Mouse (Mus musculus): ENCODE results near the gene Stambp.

DNA sequence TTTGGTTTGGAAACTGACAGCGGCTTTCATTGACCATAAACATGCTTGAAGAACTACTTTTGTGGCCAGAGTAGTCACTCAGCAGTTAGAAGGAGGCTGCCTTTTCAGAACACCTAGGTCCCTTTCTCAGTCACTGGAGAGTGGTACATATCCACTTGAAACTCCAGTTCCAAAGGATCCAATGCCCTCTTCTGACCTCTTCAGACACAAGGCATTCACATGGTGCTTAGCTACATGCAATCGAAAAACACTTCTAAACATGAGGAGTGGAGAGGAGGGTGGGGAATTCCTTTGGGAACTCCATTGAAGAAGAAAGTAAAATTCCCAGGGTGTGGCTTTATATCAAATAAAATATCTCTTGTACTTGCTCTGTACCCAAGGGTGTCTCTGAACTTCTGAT lies 22.5 kb upstream of the Stambp start:
- no peak for TF ChIP-seq HCFC1 (IDR thresholded peaks at IDR 0.05; ENCODE audit: borderline replicate concordance, insufficient read depth, low read length)
- TF ChIP-seq ZNF384 (IDR thresholded peaks at IDR 0.05; ENCODE audit: low read depth, low read length): no peak
- no peak for TF ChIP-seq ZC3H11A (IDR thresholded peaks at IDR 0.05; ENCODE audit: borderline replicate concordance, low read depth, low read length)
- TF ChIP-seq CHD2 (IDR thresholded peaks at IDR 0.05; ENCODE audit: low read depth, low read length): no peak

Measured in ES-E14 (cell line).